Mouse (Mus musculus) myocyte (in vitro differentiated cells): ENCODE measurements around the gene Arl9.

Source experiments
- MYOG ChIP-seq, 3 experiments: IDR thresholded peaks; one replicate each; pipeline ENCODE4 v1.6.1; 2011; ENCODE audit warnings: control low read depth in 2 of 3, low read depth in 2 of 3, mild to moderate bottlenecking in 2 of 3; ENCODE audit not compliant: insufficient read length in 2 of 3, control insufficient read depth in 1 of 3, insufficient read depth in 1 of 3
- POLR2A ChIP-seq: IDR thresholded peaks from one replicate; pipeline ENCODE4 v1.6.1; 2011; ENCODE audit warnings: low read depth, mild to moderate bottlenecking, control low read depth, moderate library complexity; ENCODE audit not compliant: insufficient read length
- POLR2AphosphoS2 ChIP-seq: IDR thresholded peaks from one replicate; pipeline ENCODE4 v1.6.1; 2011; ENCODE audit warnings: low read depth, control low read depth; ENCODE audit not compliant: insufficient read length
- REST ChIP-seq: IDR thresholded peaks from one replicate; pipeline ENCODE4 v1.6.1; 2011; ENCODE audit warnings: mild to moderate bottlenecking, control low read depth, moderate library complexity; ENCODE audit not compliant: insufficient read depth, insufficient read length
- SRF ChIP-seq: IDR thresholded peaks from one replicate; pipeline ENCODE4 v1.6.1; 2011; ENCODE audit warnings: low read depth; ENCODE audit not compliant: control insufficient read depth, insufficient read length
- TCF12 ChIP-seq: IDR thresholded peaks from one replicate; pipeline ENCODE4 v1.6.1; 2011; ENCODE audit warnings: mild to moderate bottlenecking, control low read depth; ENCODE audit not compliant: poor library complexity, insufficient read depth, severe bottlenecking
- USF1 ChIP-seq: IDR thresholded peaks from one replicate; pipeline ENCODE4 v1.6.1; 2011; ENCODE audit warnings: low read depth, mild to moderate bottlenecking, control low read depth, moderate library complexity

DNA sequence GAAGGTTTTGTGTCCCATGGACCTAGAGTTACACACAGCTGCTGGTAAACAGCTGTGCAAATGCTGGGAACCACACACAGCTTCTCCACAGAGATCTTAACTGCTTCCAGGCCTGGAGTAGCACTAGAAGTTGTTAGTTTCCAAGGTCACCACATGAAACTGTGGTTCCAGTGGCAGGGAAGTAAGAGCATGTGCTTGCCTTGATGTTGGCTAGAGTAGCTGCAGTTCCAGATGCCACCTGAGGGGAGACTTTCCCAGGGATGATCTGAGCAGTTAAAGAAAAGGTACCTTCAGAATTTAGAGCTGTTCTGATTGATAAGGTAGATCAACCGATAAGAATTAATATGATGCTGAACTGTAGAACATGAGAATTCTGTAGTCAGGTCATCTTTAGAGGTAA, 45.9 kb upstream of the Arl9 start:
- TF ChIP-seq POLR2A, result no peak
- no peak for TF ChIP-seq USF1
- TF ChIP-seq TCF12, result no peak
- TF ChIP-seq REST, result no peak
- no peak for TF ChIP-seq SRF
- TF ChIP-seq POLR2AphosphoS2, result no peak
- TF ChIP-seq MYOG (IDR thresholded peaks at IDR 0.05; ENCODE audit: control insufficient read depth in 1 of 3, insufficient read depth in 1 of 3, insufficient read length in 2 of 3, low read depth in 2 of 3), result no peak
